Mouse (Mus musculus) thymus, adult 2 months (tissue): ENCODE data around the gene Glra1. TPM values are rescaled to one million over a fixed set of nuclear protein-coding genes. Genes with fewer than 3 reads are reported as not detected.
A peak's percentile ranks its signal among the peaks of the same experiment; 100 is the strongest.

Experiments
- DNase-seq: peaks from one replicate; pipeline ENCODE4 v3.0.0; 2021
- H3K27ac ChIP-seq: fragments of 200-500 bp; 2 replicates; pipeline ENCODE4 v1.5.1; 2012; ENCODE audit warnings: low read length, control low read depth; ENCODE audit not compliant: control insufficient read depth, insufficient read depth
- H3K27me3 ChIP-seq: fragments of 200-500 bp; 2 replicates; pipeline ENCODE4 v1.6.1; 2012; ENCODE audit warnings: mild to moderate bottlenecking, low read length, moderate library complexity, mixed read lengths; ENCODE audit not compliant: control insufficient read depth, insufficient read depth
- H3K36me3 ChIP-seq: fragments of 200-500 bp; 2 replicates; pipeline ENCODE4 v1.6.1; 2012; ENCODE audit warnings: mild to moderate bottlenecking, low read length, moderate library complexity; ENCODE audit not compliant: control insufficient read depth, insufficient read depth
- H3K4me1 ChIP-seq: fragments of 200-500 bp; replicated peaks from 2 replicates; pipeline ENCODE4 v1.6.1; 2012; ENCODE audit warnings: low read length; ENCODE audit not compliant: control insufficient read depth, insufficient read depth
- H3K4me3 ChIP-seq: fragments of 200-500 bp; 2 replicates; pipeline ENCODE4 v1.5.1; 2012; ENCODE audit warnings: mild to moderate bottlenecking, low read length, control low read depth, moderate library complexity; ENCODE audit not compliant: control insufficient read depth, insufficient read depth
- CTCF ChIP-seq: fragments of 200-500 bp; IDR thresholded peaks from 2 replicates; pipeline ENCODE4 v1.5.1; 2012; ENCODE audit warnings: mild to moderate bottlenecking, control low read depth, low read length, moderate library complexity, borderline replicate concordance; ENCODE audit not compliant: control insufficient read depth, poor library complexity, insufficient read depth; ENCODE audit errors: extremely low read depth
- POLR2A ChIP-seq: fragments of 200-500 bp; IDR thresholded peaks from 2 replicates; pipeline ENCODE4 v1.6.1; 2012; ENCODE audit warnings: mild to moderate bottlenecking, low read length, control low read depth, moderate library complexity; ENCODE audit not compliant: control insufficient read depth, poor library complexity, insufficient read depth; ENCODE audit errors: extremely low read depth
- WGBS: fragments of 180-500 bp; shearing (Covaris S2); methylation state at CpG from one replicate; pipeline ENCODE4 v1.1.7; 2018; 5-methylcytosine and 5-hydroxymethylcytosine counted together
- polyA plus RNA-seq: library from polyadenylated mRNA; depleted of rRNA; stranded (reverse); fragments of >200 nt; gene quantifications from 2 replicates; pipeline ENCODE4 v1.2.3, GENCODE M21; 2012

The Glra1 gene
- polyA plus RNA-seq, 1 experiment = not detected

- TF ChIP-seq POLR2A = no peak
- peak; percentile 75; the same call in 1 of the 2 replicates for TF ChIP-seq CTCF
- peak; percentile 54 for DNase-seq
- Histone ChIP-seq H3K36me3 (no peaks in the 10 kb centered on the region), H3K4me3 (no peak overlapping the region), H3K4me1 (no peaks in the 10 kb centered on the region), H3K27me3 (no peaks in the 10 kb centered on the region), H3K27ac (no peak overlapping the region)
- 11% methylated on average over 9 of the region's 9 CpGs for WGBS
Measured at GRCm38 (mm10) chr11:55518806-55519674, 89.0 kb downstream of the Glra1 start.

- no peak overlapping the region for H3K27ac ChIP-seq
- 76% methylated on average over 5 of the region's 5 CpGs for WGBS
- H3K4me3 ChIP-seq = no peak overlapping the region
- H3K27me3 ChIP-seq = no peaks in the 10 kb centered on the region
- H3K36me3 ChIP-seq = no peaks in the 10 kb centered on the region
- no peaks in the 10 kb centered on the region for H3K4me1 ChIP-seq
- no peak for TF ChIP-seq CTCF
- no peak for TF ChIP-seq POLR2A
- no peak for DNase-seq
Measured at GRCm38 (mm10) chr11:55517666-55518065, 90.3 kb downstream of the Glra1 start.

GRCm38 (mm10) chr11:55511374-55511773 is 96.6 kb downstream of the Glra1 start:
- DNase-seq = peak; percentile 8
- TF ChIP-seq POLR2A (no peak), CTCF (peak; percentile 60; the same call in 1 of the 2 replicates)
- Histone ChIP-seq H3K4me1 (no peaks in the 10 kb centered on the region), H3K4me3 (no peak overlapping the region), H3K27ac (no peak overlapping the region), H3K27me3 (no peaks in the 10 kb centered on the region), H3K36me3 (no peaks in the 10 kb centered on the region)
- 72% methylated on average over 5 of the region's 5 CpGs for WGBS

GRCm38 (mm10) chr11:55505485-55505884 is 102.5 kb downstream of the Glra1 start:
- no peak for DNase-seq
- Histone ChIP-seq H3K27me3 (no peaks in the 10 kb centered on the region), H3K4me1 (no peaks in the 10 kb centered on the region), H3K4me3 (no peak overlapping the region), H3K36me3 (peaks cover 3% of the 10 kb centered on the region; the same call in 1 of the 2 replicates), H3K27ac (no peak overlapping the region)
- TF ChIP-seq CTCF (no peak), POLR2A (no peak)
- 85% methylated on average over 3 of the region's 3 CpGs for WGBS

- no peak for DNase-seq
- Histone ChIP-seq H3K27ac (no peak overlapping the region), H3K4me3 (no peak overlapping the region), H3K27me3 (no peaks in the 10 kb centered on the region), H3K36me3 (peaks cover 18% of the 10 kb centered on the region), H3K4me1 (no peaks in the 10 kb centered on the region)
- no peak for TF ChIP-seq CTCF
- TF ChIP-seq POLR2A = no peak
- 84% methylated on average over 5 of the region's 5 CpGs for WGBS
Measured at GRCm38 (mm10) chr11:55502886-55503285, 105.1 kb downstream of the Glra1 start.

- Histone ChIP-seq H3K27me3 (no peaks in the 10 kb centered on the region), H3K27ac (no peak overlapping the region), H3K4me1 (no peaks in the 10 kb centered on the region), H3K4me3 (no peak overlapping the region), H3K36me3 (peaks cover 23% of the 10 kb centered on the region)
- WGBS = 93% methylated on average over 8 of the region's 8 CpGs
- no peak for TF ChIP-seq POLR2A
- TF ChIP-seq CTCF = no peak
- no peak for DNase-seq
Measured at GRCm38 (mm10) chr11:55501955-55502531, 106.0 kb downstream of the Glra1 start.

- Histone ChIP-seq H3K36me3 (peaks cover 63% of the 10 kb centered on the region), H3K27ac (no peak overlapping the region), H3K27me3 (no peaks in the 10 kb centered on the region), H3K4me3 (no peak overlapping the region), H3K4me1 (no peaks in the 10 kb centered on the region)
- WGBS = 71% methylated on average over 5 of the region's 5 CpGs
- no peak for TF ChIP-seq CTCF
- no peak for TF ChIP-seq POLR2A
- DNase-seq = peak; percentile 43
Measured at GRCm38 (mm10) chr11:55497885-55498284, 110.1 kb downstream of the Glra1 start.
